Mouse (Mus musculus) E14TG2a.4 (cell line): ENCODE results near the gene Sugp1.
A peak's percentile ranks its signal among the peaks of the same experiment; 100 is the strongest.

ENCODE experiments used
- H3K27me3 ChIP-seq: 2 replicates; pipeline ENCODE4 v1.6.1; 2014; ENCODE audit warnings: low read length, control low read depth; ENCODE audit not compliant: insufficient read depth
- H3K36me3 ChIP-seq: 2 replicates; pipeline ENCODE4 v1.6.1; 2014; ENCODE audit warnings: low read length, control low read depth; ENCODE audit not compliant: insufficient read depth
- H3K4me1 ChIP-seq: replicated peaks from 2 replicates; pipeline ENCODE4 v1.6.1; 2014; ENCODE audit warnings: low read depth, low read length, control low read depth
- H3K4me3 ChIP-seq: replicated peaks from 2 replicates; pipeline ENCODE4 v1.5.1; 2014; ENCODE audit warnings: mild to moderate bottlenecking, low read length
- H3K9me3 ChIP-seq: 2 replicates; pipeline ENCODE4 v1.6.1; 2014; ENCODE audit warnings: low read length, control low read depth
- CTCF ChIP-seq: conservative IDR thresholded peaks from 2 replicates; pipeline ENCODE4 v1.5.1; 2014; ENCODE audit warnings: low read length
- NANOG ChIP-seq: IDR thresholded peaks from 2 replicates; pipeline ENCODE4 v1.6.1; 2014; ENCODE audit warnings: borderline replicate concordance, low read length, mixed read lengths
- POU5F1 ChIP-seq: IDR thresholded peaks from 2 replicates; pipeline ENCODE4 v1.6.1; 2014; ENCODE audit warnings: low read length, borderline replicate concordance

Gene Sugp1

DNA sequence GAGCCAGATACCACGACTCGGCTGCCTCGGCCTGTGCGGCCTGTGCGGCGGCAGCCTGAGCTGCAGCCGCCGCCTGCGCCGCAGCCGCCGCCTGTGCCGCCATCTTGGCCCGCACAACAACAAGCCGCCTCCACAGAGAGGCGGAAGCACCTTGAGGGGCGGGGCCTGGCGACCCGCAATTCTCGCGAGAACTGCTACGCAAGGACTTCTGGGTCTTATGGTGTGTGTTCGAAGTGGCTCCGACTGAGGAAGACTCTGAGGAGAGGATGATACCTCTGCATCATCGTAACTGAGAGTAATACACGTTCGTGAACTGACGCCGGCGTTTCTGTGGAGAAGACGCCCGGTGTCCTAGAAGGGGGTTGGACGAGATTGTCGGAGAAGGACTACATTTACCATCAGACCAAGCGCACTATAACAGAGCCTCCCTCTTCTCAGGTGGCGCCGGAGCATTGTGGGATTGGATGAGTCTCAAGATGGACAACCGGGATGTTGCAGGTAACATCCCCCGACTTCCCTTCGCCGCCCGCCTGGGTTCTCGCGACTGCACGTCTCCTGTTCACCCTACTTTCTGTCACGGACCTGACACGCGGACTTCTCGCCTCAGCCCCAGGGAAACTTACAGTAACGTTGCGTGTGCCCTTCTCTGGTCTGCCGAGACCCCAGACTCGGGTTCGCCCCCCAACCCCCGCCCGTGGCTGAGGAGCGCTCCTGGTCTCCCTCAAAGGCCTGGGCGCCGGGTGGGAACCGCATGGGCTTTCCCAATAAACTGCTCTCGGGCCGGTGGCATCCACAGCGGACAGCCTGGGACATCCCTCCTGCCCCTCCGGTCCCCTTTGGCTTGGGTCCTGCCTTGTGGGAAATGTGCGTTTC, at the start of gene Sugp1, which contains the start of gene Mau2:
Sugp1 (plus strand) TSS at position 231 of the 873 bp plus-strand sequence.
Mau2 (minus strand) TSS at position 152 of the 873 bp plus-strand sequence.
- Histone ChIP-seq H3K36me3 (peaks cover 23% of the 10 kb centered on the region), H3K4me3 (peak within 1 kb of the TSS; percentile 100), H3K27me3 (no peaks in the 10 kb centered on the region), H3K4me1 (peaks cover 38% of the 10 kb centered on the region), H3K9me3 (no peaks in the 10 kb centered on the region)
- TF ChIP-seq POU5F1 = no peak
- TF ChIP-seq CTCF = no peak
- no peak for TF ChIP-seq NANOG

DNA sequence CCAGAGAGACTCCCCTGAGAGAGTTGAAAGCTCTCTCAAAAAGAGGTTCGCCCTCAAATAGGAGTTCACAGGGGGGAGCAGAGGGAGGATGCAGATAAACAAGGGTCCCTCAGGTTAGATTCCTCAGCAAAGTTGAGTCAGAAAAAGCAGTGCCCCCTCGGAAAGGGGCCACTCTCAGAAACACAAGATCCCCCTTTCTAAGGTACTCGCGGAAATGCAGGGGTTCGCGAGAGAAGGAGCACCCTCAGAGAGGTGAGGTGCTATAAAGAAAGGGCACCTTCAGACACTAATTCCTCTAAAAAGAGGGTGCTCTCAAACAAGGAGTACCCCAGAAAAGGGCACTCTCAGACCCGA, 47.2 kb upstream of the Sugp1 start:
- Histone ChIP-seq H3K4me1 (peaks cover 72% of the 10 kb centered on the region), H3K27me3 (no peaks in the 10 kb centered on the region), H3K9me3 (no peaks in the 10 kb centered on the region), H3K4me3 (peak overlapping the region; percentile 97), H3K36me3 (peaks cover 31% of the 10 kb centered on the region)
- TF ChIP-seq POU5F1 = no peak
- TF ChIP-seq NANOG = no peak
- TF ChIP-seq CTCF = no peak

DNA sequence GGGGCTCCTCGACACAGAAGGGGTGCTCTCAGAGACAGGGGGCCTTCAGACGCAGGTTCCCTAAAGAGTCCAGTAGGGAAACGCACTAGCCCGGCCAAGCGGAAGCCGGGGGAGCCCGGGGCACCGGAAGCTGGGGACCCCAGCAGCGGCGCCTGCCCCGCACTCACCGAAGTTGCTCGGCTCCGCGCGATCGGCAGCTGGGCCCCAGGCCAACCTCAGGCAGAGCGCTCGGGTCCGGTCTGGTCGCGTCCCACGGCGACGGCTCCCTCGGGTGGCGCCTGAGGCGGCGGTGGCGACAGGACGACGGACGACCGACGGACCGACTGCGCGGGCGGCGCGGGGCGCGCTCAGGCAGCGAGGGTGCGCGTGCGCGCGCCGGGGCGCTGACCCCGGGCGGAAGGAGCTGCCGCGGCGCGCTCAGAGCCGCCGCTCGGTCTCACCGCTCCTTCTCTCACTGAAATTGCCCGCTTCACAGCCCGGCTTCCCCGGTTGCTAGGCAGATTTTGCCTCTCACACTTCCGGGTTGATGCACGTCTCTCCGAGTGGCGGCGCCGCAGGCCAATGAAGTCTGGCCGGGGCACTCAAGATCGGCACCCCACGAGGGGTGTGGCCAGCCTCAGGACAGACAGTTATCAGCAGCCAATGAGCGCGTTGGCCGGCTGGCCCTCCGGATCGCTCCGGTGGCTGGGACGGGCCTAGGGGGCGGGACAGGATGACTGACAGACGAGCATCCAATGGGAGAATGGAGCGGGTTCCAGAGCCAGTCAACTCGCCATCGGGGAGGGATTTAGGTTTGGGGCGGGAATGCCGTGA, 46.6 kb upstream of the Sugp1 start, which contains the start of gene Gatad2a:
Gatad2a (minus strand) TSS at position 609 of the 813 bp plus-strand sequence.
- Histone ChIP-seq H3K36me3 (peaks cover 26% of the 10 kb centered on the region), H3K9me3 (no peaks in the 10 kb centered on the region), H3K4me3 (peak within 1 kb of the TSS; percentile 97), H3K27me3 (no peaks in the 10 kb centered on the region), H3K4me1 (peaks cover 71% of the 10 kb centered on the region)
- no peak for TF ChIP-seq NANOG
- no peak for TF ChIP-seq POU5F1
- no peak for TF ChIP-seq CTCF

- Histone ChIP-seq H3K36me3 (peaks cover 18% of the 10 kb centered on the region), H3K4me1 (peaks cover 71% of the 10 kb centered on the region), H3K9me3 (no peaks in the 10 kb centered on the region), H3K4me3 (peak overlapping the region; percentile 83), H3K27me3 (no peaks in the 10 kb centered on the region)
- TF ChIP-seq NANOG (no peak), POU5F1 (no peak), CTCF (no peak)
Measured at GRCm38 (mm10) chr8:69996589-69997285, 45.9 kb upstream of the Sugp1 start.

- Histone ChIP-seq H3K4me1 (peaks cover 72% of the 10 kb centered on the region), H3K4me3 (no peak overlapping the region), H3K9me3 (no peaks in the 10 kb centered on the region), H3K27me3 (no peaks in the 10 kb centered on the region), H3K36me3 (0 out of 2 replicates have a peak, but pooled peaks cover 3% of the 10 kb centered on the region)
- TF ChIP-seq POU5F1 (no peak), CTCF (no peak), NANOG (no peak)
Measured at GRCm38 (mm10) chr8:69998706-69999105, 43.9 kb upstream of the Sugp1 start.

DNA sequence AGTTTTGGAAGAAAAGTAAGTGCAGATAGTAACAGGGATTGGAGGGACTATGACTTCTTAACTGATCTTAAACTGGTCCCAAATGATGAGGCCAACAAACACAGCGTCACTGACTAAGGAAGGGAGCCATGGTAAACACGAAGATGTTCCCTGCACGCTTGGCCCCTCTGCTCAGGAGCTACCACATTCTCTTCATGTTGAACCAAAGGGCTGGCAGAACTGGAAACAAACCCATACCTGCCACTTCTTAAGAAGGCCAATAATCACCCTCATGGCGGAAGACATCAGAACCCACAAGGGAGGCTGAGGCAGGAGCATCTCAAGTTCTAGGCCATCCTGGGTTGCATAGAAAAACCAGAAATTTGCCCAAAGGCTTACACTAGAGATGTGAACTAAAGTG, 43.4 kb upstream of the Sugp1 start:
- Histone ChIP-seq H3K27me3 (no peaks in the 10 kb centered on the region), H3K4me3 (no peak overlapping the region), H3K36me3 (no peaks in the 10 kb centered on the region), H3K9me3 (no peaks in the 10 kb centered on the region), H3K4me1 (peaks cover 72% of the 10 kb centered on the region)
- TF ChIP-seq NANOG = no peak

- Histone ChIP-seq H3K4me1 (peaks cover 72% of the 10 kb centered on the region), H3K27me3 (no peaks in the 10 kb centered on the region), H3K36me3 (no peaks in the 10 kb centered on the region), H3K9me3 (no peaks in the 10 kb centered on the region), H3K4me3 (no peak overlapping the region)
- no peak for TF ChIP-seq POU5F1
- TF ChIP-seq CTCF = no peak
- no peak for TF ChIP-seq NANOG
Measured at GRCm38 (mm10) chr8:70000226-70000625, 42.4 kb upstream of the Sugp1 start.
